Mouse (Mus musculus): ENCODE results near the gene Rdh8. TPM values are rescaled to one million over a fixed set of nuclear protein-coding genes. Genes with fewer than 3 reads are reported as not detected.
A peak's percentile ranks its signal among the peaks of the same experiment; 100 is the strongest.
"Not testable (repeated sequence)": the region's sequence is repeated elsewhere in the genome, so short reads cannot be mapped to it uniquely, and the experiment has no call there.

Rdh8 gene
- polyA plus RNA-seq, 1 experiment from 2014 or later, result not detected

GRCm38 (mm10) chr9:20812537-20813271 is 5.6 kb upstream of the Rdh8 start:
- peak overlapping the region; percentile 12; the same call in 1 of the 2 replicates for H3K4me3 ChIP-seq

DNA sequence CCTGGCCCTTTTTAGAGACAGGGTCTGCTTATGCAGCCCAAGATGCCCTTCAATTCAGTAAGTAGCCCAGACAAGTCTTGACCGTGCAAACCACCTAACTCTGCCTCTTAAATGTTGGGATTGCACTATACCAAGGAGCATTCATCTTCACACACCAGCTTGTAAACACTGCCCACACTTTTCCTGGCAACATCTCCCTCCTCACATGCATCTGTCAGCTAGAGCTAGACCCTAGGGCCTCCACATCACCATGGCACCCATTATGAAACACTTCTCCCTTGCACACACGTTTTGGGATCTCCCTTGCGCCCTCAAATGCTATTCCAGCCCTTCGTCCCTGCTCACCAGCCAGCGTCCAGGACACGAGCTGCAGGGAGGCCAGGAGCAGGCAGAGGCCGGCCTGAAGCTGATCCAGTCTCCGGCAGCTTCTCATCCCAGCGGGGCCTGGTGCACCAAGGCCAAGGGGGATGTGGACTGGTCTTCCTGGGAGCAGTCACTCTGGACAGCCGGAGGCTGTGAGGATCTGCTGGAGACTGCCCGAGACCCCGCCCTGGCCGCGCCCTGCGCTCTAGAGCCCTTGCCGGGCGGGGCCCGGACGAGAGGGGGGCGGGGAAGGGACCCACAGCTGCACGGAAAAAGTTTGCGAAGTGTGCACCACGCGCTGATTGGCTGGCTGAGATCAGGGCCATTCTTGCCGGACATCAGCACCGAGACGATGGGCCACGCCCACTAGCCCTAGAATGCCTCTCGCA is 3.6 kb upstream of the Rdh8 start, which contains the start of gene Col5a3:
Col5a3 (minus strand) TSS at position 547 of the 752 bp plus-strand sequence.
- WGBS, result 4% methylated on average over 29 of the region's 29 CpGs
- Histone ChIP-seq H3K27ac (peak within 1 kb of the TSS; percentile 24; the same call in 1 of the 2 replicates), H3K27me3 (ENCODE audit: insufficient read depth, poor library complexity, severe bottlenecking) (peaks cover 43% of the 10 kb centered on the region; the same call in 1 of the 2 replicates), H3K4me3 (peak within 1 kb of the TSS; percentile 48), H3K36me3 (no peaks in the 10 kb centered on the region), H3K4me1 (replicated peaks) (peaks cover 24% of the 10 kb centered on the region), H3K9me3 (no peaks in the 10 kb centered on the region)
- DNase-seq (ENCODE audit: low spot score), result peak; percentile 76

More at GRCm38 (mm10) chr9:20812537-20813271, 5.6 kb upstream of the Rdh8 start:
- WGBS, result 14% methylated on average over 19 of the region's 19 CpGs
- Histone ChIP-seq H3K36me3 (no peaks in the 10 kb centered on the region), H3K27me3 (ENCODE audit: insufficient read depth, poor library complexity, severe bottlenecking) (peaks cover 43% of the 10 kb centered on the region; the same call in 1 of the 2 replicates), H3K27ac (no peak overlapping the region), H3K4me1 (replicated peaks) (peaks cover 24% of the 10 kb centered on the region), H3K9me3 (no peaks in the 10 kb centered on the region)
- DNase-seq (ENCODE audit: low spot score), result peak; percentile 50

GRCm38 (mm10) chr9:20820001-20820400 is 1.7 kb downstream of the Rdh8 start:
- Histone ChIP-seq H3K27me3 (ENCODE audit: insufficient read depth, poor library complexity, severe bottlenecking) (0 out of 2 replicates have a peak, but pooled peaks cover 7% of the 10 kb centered on the region), H3K4me3 (no peak overlapping the region), H3K9me3 (peaks cover 4% of the 10 kb centered on the region; the same call in 1 of the 2 replicates), H3K4me1 (replicated peaks) (peaks cover 2% of the 10 kb centered on the region), H3K36me3 (no peaks in the 10 kb centered on the region), H3K27ac (no peak overlapping the region)
- 82% methylated on average over 5 of the region's 5 CpGs for WGBS
- DNase-seq (ENCODE audit: low spot score), result no peak

DNA sequence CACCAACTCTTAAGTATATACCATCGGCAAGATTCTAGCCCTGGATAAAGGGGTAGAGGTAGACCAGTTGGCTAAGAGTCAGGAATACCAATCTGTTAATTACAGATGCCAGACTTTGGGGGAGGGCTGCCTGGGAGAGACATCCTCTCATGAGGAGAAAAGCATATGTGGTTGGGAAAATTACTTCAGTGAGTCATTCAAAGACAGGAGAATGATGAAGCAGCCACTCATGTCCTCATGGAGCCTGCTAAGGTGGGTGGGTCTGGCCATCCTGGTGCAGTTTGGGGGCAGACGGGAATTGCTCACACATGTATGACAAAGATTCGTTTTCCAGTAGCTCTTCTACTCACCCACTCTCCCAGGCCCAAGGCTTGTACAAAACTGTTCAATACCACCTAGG is 4.5 kb downstream of the Rdh8 start:
- no peaks in the 10 kb centered on the region for H3K36me3 ChIP-seq
- H3K9me3 ChIP-seq, result peaks cover 4% of the 10 kb centered on the region; the same call in 1 of the 2 replicates
- no peaks in the 10 kb centered on the region for H3K27me3 ChIP-seq (ENCODE audit: insufficient read depth, poor library complexity, severe bottlenecking)
- DNase-seq (ENCODE audit: low spot score), result no peak
- H3K4me3 ChIP-seq, result no peak overlapping the region
- H3K27ac ChIP-seq, result no peak overlapping the region
- WGBS, result 84% methylated on average over 3 of the region's 3 CpGs
- no peaks in the 10 kb centered on the region for H3K4me1 ChIP-seq (replicated peaks)

DNA sequence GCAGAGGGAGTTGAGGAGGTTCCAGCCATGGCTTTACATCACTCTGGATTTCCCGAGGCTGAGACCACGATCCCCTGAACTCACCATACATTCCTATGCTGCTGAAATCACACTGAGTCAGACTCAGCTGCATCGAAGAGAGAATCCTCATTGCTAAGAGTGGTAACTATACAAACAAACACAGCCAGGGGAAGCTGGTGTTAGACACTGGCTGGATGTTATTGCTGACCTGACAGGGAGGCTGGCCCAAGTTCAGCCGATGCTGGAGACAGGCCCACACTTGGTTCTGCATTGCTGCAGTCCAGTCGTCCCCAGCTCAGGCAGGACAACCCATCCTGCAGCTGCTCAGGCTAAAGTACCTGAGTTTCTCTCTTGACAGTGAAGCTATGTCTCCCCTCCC is 7.5 kb downstream of the Rdh8 start:
- DNase-seq (ENCODE audit: low spot score), result no peak
- 71% methylated on average over 5 of the region's 5 CpGs for WGBS
- Histone ChIP-seq H3K4me1 (replicated peaks) (peaks cover 3% of the 10 kb centered on the region; the same call in 1 of the 2 replicates), H3K27ac (no peak overlapping the region), H3K9me3 (peaks cover 4% of the 10 kb centered on the region; the same call in 1 of the 2 replicates), H3K27me3 (ENCODE audit: insufficient read depth, poor library complexity, severe bottlenecking) (peaks cover 17% of the 10 kb centered on the region), H3K4me3 (no peak overlapping the region), H3K36me3 (no peaks in the 10 kb centered on the region)

DNA sequence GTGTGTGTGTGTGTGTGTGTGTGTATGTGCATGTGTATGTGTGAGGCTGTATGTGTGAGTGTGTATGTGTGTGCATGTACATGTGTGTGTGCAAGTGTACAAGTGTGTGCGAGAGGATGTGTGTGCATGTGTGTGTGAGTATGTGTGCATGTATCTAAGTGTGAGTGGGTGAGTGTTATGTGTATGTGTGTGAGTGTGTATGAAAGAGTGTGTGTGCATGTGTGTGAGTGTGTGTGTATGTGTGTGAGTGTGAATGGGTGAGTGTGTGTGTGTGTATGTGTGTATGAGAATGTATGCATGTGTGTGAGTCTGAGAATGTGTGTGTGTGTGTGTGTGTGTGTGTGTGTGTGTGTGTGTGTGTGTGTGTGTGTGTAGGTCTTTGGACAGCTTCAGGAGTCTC is 9.8 kb downstream of the Rdh8 start:
- no peak overlapping the region for H3K4me3 ChIP-seq
- peaks cover 5% of the 10 kb centered on the region; the same call in 1 of the 2 replicates for H3K4me1 ChIP-seq (replicated peaks)
- H3K36me3 ChIP-seq, result no peaks in the 10 kb centered on the region
- no peak overlapping the region for H3K27ac ChIP-seq
- H3K9me3 ChIP-seq, result no peaks in the 10 kb centered on the region
- WGBS, result 84% methylated on average over 1 of the region's 1 CpGs
- DNase-seq (ENCODE audit: low spot score), result no peak
- H3K27me3 ChIP-seq (ENCODE audit: insufficient read depth, poor library complexity, severe bottlenecking), result peaks cover 19% of the 10 kb centered on the region

- H3K4me3 ChIP-seq, result peak overlapping the region; percentile 31
- peak overlapping the region; percentile 60; the same call in 1 of the 2 replicates for H3K27ac ChIP-seq
- no peaks in the 10 kb centered on the region for H3K36me3 ChIP-seq
- no peaks in the 10 kb centered on the region for H3K9me3 ChIP-seq
- 15% methylated on average over 19 of the region's 19 CpGs for WGBS
- peaks cover 5% of the 10 kb centered on the region; the same call in 1 of the 2 replicates for H3K4me1 ChIP-seq (replicated peaks)
- peaks cover 19% of the 10 kb centered on the region for H3K27me3 ChIP-seq (ENCODE audit: insufficient read depth, poor library complexity, severe bottlenecking)
- DNase-seq (ENCODE audit: low spot score), result peak; percentile 94
Measured at GRCm38 (mm10) chr9:20830901-20831643, 12.8 kb downstream of the Rdh8 start.

DNA sequence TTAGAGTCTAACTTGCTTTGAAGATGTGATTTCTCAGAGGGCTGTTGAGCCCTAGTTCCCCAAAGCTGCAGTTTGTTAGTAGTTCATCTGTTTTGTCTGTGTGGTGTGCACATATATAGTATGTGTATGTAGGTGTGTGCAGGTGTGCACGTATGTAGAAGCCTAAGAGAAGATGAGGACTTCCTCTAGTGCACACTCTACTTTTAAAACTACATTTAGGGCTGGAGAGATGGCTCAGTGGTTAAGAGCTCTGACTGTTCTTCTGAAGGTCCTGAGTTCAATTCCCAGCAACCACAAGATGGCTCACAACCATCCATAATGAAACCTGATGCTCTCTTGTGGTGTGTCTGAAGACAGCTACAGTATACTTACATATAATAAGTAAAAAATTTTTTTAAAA is 16.6 kb downstream of the Rdh8 start:
- no peaks in the 10 kb centered on the region for H3K36me3 ChIP-seq
- DNase-seq (ENCODE audit: low spot score), result no peak
- no peak overlapping the region for H3K4me3 ChIP-seq
- no peaks in the 10 kb centered on the region for H3K9me3 ChIP-seq
- H3K4me1 ChIP-seq (replicated peaks), result peaks cover 5% of the 10 kb centered on the region; the same call in 1 of the 2 replicates
- no peak overlapping the region for H3K27ac ChIP-seq
- H3K27me3 ChIP-seq (ENCODE audit: insufficient read depth, poor library complexity, severe bottlenecking), result peaks cover 11% of the 10 kb centered on the region
- WGBS, result 77% methylated on average over 1 of the region's 1 CpGs

GRCm38 (mm10) chr9:20835431-20835954 is 17.2 kb downstream of the Rdh8 start:
- not testable (repeated sequence) for H3K27me3 ChIP-seq (ENCODE audit: insufficient read depth, poor library complexity, severe bottlenecking); H3K9me3 ChIP-seq; H3K4me1 ChIP-seq (replicated peaks); H3K27ac ChIP-seq; DNase-seq (ENCODE audit: low spot score); H3K4me3 ChIP-seq; H3K36me3 ChIP-seq
- WGBS, result 90% methylated on average over 11 of the region's 11 CpGs

GRCm38 (mm10) chr9:20837184-20837947 is 19.1 kb downstream of the Rdh8 start:
- DNase-seq (ENCODE audit: low spot score), result no peak
- Histone ChIP-seq H3K4me3 (no peak overlapping the region), H3K9me3 (no peaks in the 10 kb centered on the region), H3K36me3 (no peaks in the 10 kb centered on the region), H3K4me1 (replicated peaks) (no peaks in the 10 kb centered on the region), H3K27ac (no peak overlapping the region), H3K27me3 (ENCODE audit: insufficient read depth, poor library complexity, severe bottlenecking) (0 out of 2 replicates have a peak, but pooled peaks cover 2% of the 10 kb centered on the region)
- 85% methylated on average over 9 of the region's 9 CpGs for WGBS

DNA sequence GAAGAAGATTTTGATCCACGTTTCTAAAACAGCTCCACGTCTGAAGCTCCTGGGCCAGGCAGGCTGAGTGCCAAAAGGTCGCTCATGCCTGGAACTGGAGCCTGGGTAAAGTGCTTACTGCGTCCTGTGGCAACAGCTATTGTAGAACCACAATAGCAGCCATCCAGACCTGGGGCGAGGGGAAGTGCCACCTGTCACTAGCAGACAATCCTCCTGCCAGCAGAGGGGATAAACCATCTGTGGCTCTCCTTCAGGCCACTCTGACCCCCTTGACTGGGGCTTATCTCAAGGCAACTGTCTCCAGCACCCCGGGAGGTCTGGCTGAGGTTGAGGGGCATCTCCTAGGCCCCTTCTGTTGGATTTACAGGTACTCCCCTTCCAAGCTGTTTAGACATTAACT is 20.6 kb downstream of the Rdh8 start:
- Histone ChIP-seq H3K4me3 (no peak overlapping the region), H3K4me1 (replicated peaks) (no peaks in the 10 kb centered on the region), H3K9me3 (no peaks in the 10 kb centered on the region), H3K27me3 (ENCODE audit: insufficient read depth, poor library complexity, severe bottlenecking) (no peaks in the 10 kb centered on the region), H3K36me3 (no peaks in the 10 kb centered on the region), H3K27ac (no peak overlapping the region)
- WGBS, result 55% methylated on average over 6 of the region's 6 CpGs
- DNase-seq (ENCODE audit: low spot score), result no peak

GRCm38 (mm10) chr9:20842211-20842610 is 23.9 kb downstream of the Rdh8 start:
- Histone ChIP-seq H3K27ac (no peak overlapping the region), H3K9me3 (no peaks in the 10 kb centered on the region), H3K4me3 (no peak overlapping the region), H3K4me1 (replicated peaks) (no peaks in the 10 kb centered on the region), H3K27me3 (ENCODE audit: insufficient read depth, poor library complexity, severe bottlenecking) (no peaks in the 10 kb centered on the region), H3K36me3 (no peaks in the 10 kb centered on the region)
- WGBS, result 76% methylated on average over 4 of the region's 4 CpGs
- DNase-seq (ENCODE audit: low spot score), result no peak

All from hindbrain, embryonic 10.5 days (tissue).